Mouse (Mus musculus) embryonic facial prominence, embryonic 12.5 days (tissue): ENCODE measurements around the gene Uqcr10. TPM values are rescaled to one million over a fixed set of nuclear protein-coding genes. Genes with fewer than 3 reads are reported as not detected.

Source experiments
- ATAC-seq: fragments of 200-750 bp; cut with Nextera tagmentation; 2 replicates; pipeline ENCODE4 v1.8.0; 2017; ENCODE audit not compliant: insufficient number of reproducible peaks, insufficient read depth, low FRiP score, low TSS enrichment
- H3K27ac ChIP-seq: fragments of 300-500 bp; sonication (generic); 2 replicates; pipeline ENCODE4 v1.5.1; 2016; ENCODE audit warnings: mild to moderate bottlenecking
- H3K27me3 ChIP-seq: fragments of 300-500 bp; sonication (generic); 2 replicates; pipeline ENCODE4 v1.6.1; 2016; ENCODE audit warnings: mild to moderate bottlenecking, moderate library complexity
- H3K36me3 ChIP-seq: fragments of 300-500 bp; sonication (generic); 2 replicates; pipeline ENCODE4 v1.6.1; 2016; ENCODE audit warnings: mild to moderate bottlenecking
- H3K4me1 ChIP-seq: fragments of 300-500 bp; sonication (generic); 2 replicates; pipeline ENCODE4 v1.6.1; 2016
- H3K4me2 ChIP-seq: fragments of 300-500 bp; sonication (generic); replicated peaks from 2 replicates; pipeline ENCODE4 v1.6.1; 2016; ENCODE audit warnings: mild to moderate bottlenecking, moderate library complexity
- H3K4me3 ChIP-seq: fragments of 300-500 bp; sonication (generic); 2 replicates; pipeline ENCODE4 v1.5.1; 2016; ENCODE audit warnings: mild to moderate bottlenecking
- H3K9ac ChIP-seq: fragments of 300-500 bp; sonication (generic); 2 replicates; pipeline ENCODE4 v1.6.1; 2016; ENCODE audit warnings: mild to moderate bottlenecking, moderate library complexity
- H3K9me3 ChIP-seq: fragments of 300-500 bp; sonication (generic); 2 replicates; pipeline ENCODE4 v1.6.1; 2016; ENCODE audit warnings: mild to moderate bottlenecking, moderate library complexity
- WGBS: fragments of 180-500 bp; shearing (Covaris S2); methylation state at CpG from one replicate; pipeline ENCODE4 v1.1.7; 2016; 5-methylcytosine and 5-hydroxymethylcytosine counted together
- polyA plus RNA-seq: library from polyadenylated mRNA; unstranded; fragments of >200 nt; fragmentation: Nextera tagmentation; extraction: Ambion mirVana; gene quantifications from 2 replicates; pipeline ENCODE4 v1.2.1, GENCODE M21; 2016

The Uqcr10 gene
- polyA plus RNA-seq, 1 experiment from 2014 or later = 641 TPM

GRCm38 (mm10) chr11:4731781-4732180, 27.6 kb upstream of the Uqcr10 start:
- 50% methylated on average over 7 of the region's 7 CpGs for WGBS
- Histone ChIP-seq H3K4me3 (no peak overlapping the region), H3K27ac (no peak overlapping the region), H3K36me3 (0 out of 2 replicates have a peak, but pooled peaks cover 3% of the 10 kb centered on the region), H3K9me3 (no peaks in the 10 kb centered on the region), H3K4me2 (no peak overlapping the region), H3K4me1 (peaks cover 8% of the 10 kb centered on the region; the same call in 1 of the 2 replicates), H3K27me3 (no peaks in the 10 kb centered on the region), H3K9ac (no peak overlapping the region)
- ATAC-seq = no peak

- Histone ChIP-seq H3K27ac (no peak overlapping the region), H3K9ac (no peak overlapping the region), H3K9me3 (no peaks in the 10 kb centered on the region), H3K36me3 (peaks cover 9% of the 10 kb centered on the region; the same call in 1 of the 2 replicates), H3K27me3 (no peaks in the 10 kb centered on the region), H3K4me3 (no peak overlapping the region), H3K4me1 (peaks cover 8% of the 10 kb centered on the region; the same call in 1 of the 2 replicates), H3K4me2 (no peak overlapping the region)
- 72% methylated on average over 5 of the region's 5 CpGs for WGBS
- no peak for ATAC-seq
Observed at GRCm38 (mm10) chr11:4730913-4731312, 26.8 kb upstream of the Uqcr10 start.

GRCm38 (mm10) chr11:4730096-4730495, 26.0 kb upstream of the Uqcr10 start:
- H3K27me3 ChIP-seq = no peaks in the 10 kb centered on the region
- H3K9me3 ChIP-seq = no peaks in the 10 kb centered on the region
- H3K4me2 ChIP-seq = no peak overlapping the region
- 74% methylated on average over 6 of the region's 6 CpGs for WGBS
- H3K9ac ChIP-seq = no peak overlapping the region
- peaks cover 8% of the 10 kb centered on the region; the same call in 1 of the 2 replicates for H3K4me1 ChIP-seq
- no peak overlapping the region for H3K4me3 ChIP-seq
- no peak overlapping the region for H3K27ac ChIP-seq
- H3K36me3 ChIP-seq = peaks cover 9% of the 10 kb centered on the region; the same call in 1 of the 2 replicates
- no peak for ATAC-seq

- H3K4me2 ChIP-seq = no peak overlapping the region
- no peaks in the 10 kb centered on the region for H3K27me3 ChIP-seq
- ATAC-seq = no peak
- H3K27ac ChIP-seq = no peak overlapping the region
- H3K9me3 ChIP-seq = no peaks in the 10 kb centered on the region
- H3K4me3 ChIP-seq = no peak overlapping the region
- no peak overlapping the region for H3K9ac ChIP-seq
- WGBS = 65% methylated on average over 12 of the region's 12 CpGs
- H3K4me1 ChIP-seq = peaks cover 8% of the 10 kb centered on the region; the same call in 1 of the 2 replicates
- H3K36me3 ChIP-seq = peaks cover 14% of the 10 kb centered on the region
Observed at GRCm38 (mm10) chr11:4729603-4730002, 25.5 kb upstream of the Uqcr10 start.

GRCm38 (mm10) chr11:4721728-4722127, 17.6 kb upstream of the Uqcr10 start:
- no peak for ATAC-seq
- Histone ChIP-seq H3K4me2 (no peak overlapping the region), H3K9me3 (no peaks in the 10 kb centered on the region), H3K27me3 (no peaks in the 10 kb centered on the region), H3K36me3 (peaks cover 33% of the 10 kb centered on the region), H3K4me1 (0 out of 2 replicates have a peak, but pooled peaks cover 8% of the 10 kb centered on the region), H3K4me3 (no peak overlapping the region), H3K27ac (no peak overlapping the region), H3K9ac (no peak overlapping the region)
- 85% methylated on average over 8 of the region's 8 CpGs for WGBS

DNA sequence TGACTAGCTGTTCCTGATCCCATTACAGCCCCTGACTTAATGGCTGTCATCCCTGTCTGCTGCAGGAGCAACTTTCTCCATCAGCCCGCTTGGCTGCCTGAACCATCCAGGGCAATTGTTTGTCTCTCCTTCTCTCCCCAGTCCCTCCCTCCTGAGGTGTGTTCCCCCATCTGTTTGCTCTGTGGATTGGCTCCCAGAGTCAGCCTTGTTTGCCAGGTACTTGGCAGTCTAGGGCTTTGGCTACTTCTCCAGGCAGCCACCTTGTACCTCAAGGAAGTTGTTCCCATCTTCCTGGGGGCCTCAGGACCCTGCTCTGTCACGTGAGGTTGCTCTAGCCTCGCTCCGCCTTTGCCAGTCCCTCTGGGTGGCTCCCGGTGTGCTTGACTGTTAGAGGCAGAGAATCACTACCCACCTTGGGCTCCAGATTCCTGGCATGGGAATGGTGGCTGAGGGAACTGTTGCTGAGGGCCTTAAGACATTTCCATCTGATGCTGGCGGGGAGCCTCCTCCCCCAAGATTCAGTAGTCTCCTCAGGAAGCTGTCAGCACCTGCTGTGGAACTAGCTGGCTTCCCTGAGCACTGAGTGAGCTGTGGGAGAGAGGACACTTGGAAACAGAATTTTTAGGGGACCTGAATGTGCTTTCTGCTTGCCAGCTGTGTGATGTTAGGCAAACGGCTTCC, 16.9 kb upstream of the Uqcr10 start:
- ATAC-seq = no peak
- no peak overlapping the region for H3K9ac ChIP-seq
- 54% methylated on average over 7 of the region's 7 CpGs for WGBS
- no peak overlapping the region for H3K4me2 ChIP-seq
- 0 out of 2 replicates have a peak, but pooled peaks cover 8% of the 10 kb centered on the region for H3K4me1 ChIP-seq
- no peaks in the 10 kb centered on the region for H3K27me3 ChIP-seq
- no peak overlapping the region for H3K27ac ChIP-seq
- no peak overlapping the region for H3K4me3 ChIP-seq
- H3K36me3 ChIP-seq = peaks cover 26% of the 10 kb centered on the region
- H3K9me3 ChIP-seq = no peaks in the 10 kb centered on the region

DNA sequence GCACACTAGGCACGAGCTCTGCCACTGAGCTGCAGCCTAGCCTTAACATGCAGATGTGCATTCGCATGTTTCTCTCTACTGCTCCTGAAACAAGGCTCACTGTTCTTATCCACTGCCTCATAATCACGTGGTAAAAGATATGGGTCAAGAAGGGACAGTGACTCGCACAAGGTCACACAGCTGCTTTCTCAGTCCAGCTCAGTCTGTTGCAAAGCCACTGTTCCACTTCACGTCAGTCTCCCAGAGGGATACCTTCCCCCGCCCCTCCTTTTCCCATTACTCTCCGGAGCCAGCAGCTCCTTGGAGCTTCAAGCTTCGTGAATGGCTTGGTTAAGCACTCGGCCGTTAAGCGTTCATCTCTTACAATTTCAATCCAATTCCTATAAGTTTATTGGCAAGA, 16.3 kb upstream of the Uqcr10 start:
- no peak for ATAC-seq
- H3K36me3 ChIP-seq = peaks cover 26% of the 10 kb centered on the region
- no peaks in the 10 kb centered on the region for H3K27me3 ChIP-seq
- 70% methylated on average over 11 of the region's 11 CpGs for WGBS
- H3K9ac ChIP-seq = no peak overlapping the region
- H3K9me3 ChIP-seq = no peaks in the 10 kb centered on the region
- H3K27ac ChIP-seq = no peak overlapping the region
- H3K4me1 ChIP-seq = 0 out of 2 replicates have a peak, but pooled peaks cover 8% of the 10 kb centered on the region
- H3K4me2 ChIP-seq = no peak overlapping the region
- H3K4me3 ChIP-seq = no peak overlapping the region

GRCm38 (mm10) chr11:4719961-4720360, 15.8 kb upstream of the Uqcr10 start:
- Histone ChIP-seq H3K9ac (no peak overlapping the region), H3K4me1 (0 out of 2 replicates have a peak, but pooled peaks cover 8% of the 10 kb centered on the region), H3K4me3 (no peak overlapping the region), H3K27me3 (no peaks in the 10 kb centered on the region), H3K4me2 (no peak overlapping the region), H3K36me3 (peaks cover 25% of the 10 kb centered on the region), H3K9me3 (no peaks in the 10 kb centered on the region), H3K27ac (no peak overlapping the region)
- ATAC-seq = no peak
- 94% methylated on average over 9 of the region's 9 CpGs for WGBS

DNA sequence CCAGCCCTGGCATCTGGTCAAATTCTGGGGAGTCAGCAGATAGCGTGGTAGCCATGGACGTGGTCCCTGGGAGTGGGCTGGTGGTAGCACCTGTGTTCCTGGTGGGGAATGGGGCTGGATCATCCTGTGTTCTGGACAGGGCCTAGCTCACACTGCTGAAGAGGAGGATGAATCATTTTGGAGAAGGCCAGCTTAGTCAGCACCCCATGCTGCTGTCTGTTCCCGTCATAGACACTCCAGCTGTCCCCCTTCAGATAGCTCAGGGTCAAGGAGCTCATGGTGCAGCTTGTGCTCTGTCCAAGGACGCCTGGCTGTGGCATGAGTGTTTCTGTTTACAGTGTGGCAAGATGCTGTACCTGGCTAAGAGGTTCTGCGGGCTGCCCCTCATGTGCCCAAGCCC, 14.4 kb upstream of the Uqcr10 start:
- Histone ChIP-seq H3K4me3 (no peak overlapping the region), H3K27me3 (no peaks in the 10 kb centered on the region), H3K9ac (no peak overlapping the region), H3K9me3 (no peaks in the 10 kb centered on the region), H3K27ac (no peak overlapping the region), H3K4me2 (no peak overlapping the region), H3K36me3 (peaks cover 11% of the 10 kb centered on the region; the same call in 1 of the 2 replicates), H3K4me1 (0 out of 2 replicates have a peak, but pooled peaks cover 8% of the 10 kb centered on the region)
- 82% methylated on average over 5 of the region's 5 CpGs for WGBS
- ATAC-seq = no peak

- Histone ChIP-seq H3K9ac (no peak overlapping the region), H3K9me3 (no peaks in the 10 kb centered on the region), H3K27me3 (no peaks in the 10 kb centered on the region), H3K4me3 (no peak overlapping the region), H3K4me1 (0 out of 2 replicates have a peak, but pooled peaks cover 8% of the 10 kb centered on the region), H3K27ac (no peak overlapping the region), H3K36me3 (no peaks in the 10 kb centered on the region), H3K4me2 (no peak overlapping the region)
- 89% methylated on average over 5 of the region's 5 CpGs for WGBS
- no peak for ATAC-seq
Observed at GRCm38 (mm10) chr11:4716530-4717236, 12.5 kb upstream of the Uqcr10 start.

GRCm38 (mm10) chr11:4715596-4715995, 11.5 kb upstream of the Uqcr10 start:
- H3K9me3 ChIP-seq = no peaks in the 10 kb centered on the region
- H3K4me2 ChIP-seq = no peak overlapping the region
- H3K36me3 ChIP-seq = no peaks in the 10 kb centered on the region
- H3K9ac ChIP-seq = no peak overlapping the region
- WGBS = 85% methylated on average over 4 of the region's 4 CpGs
- no peak overlapping the region for H3K4me3 ChIP-seq
- H3K4me1 ChIP-seq = 0 out of 2 replicates have a peak, but pooled peaks cover 8% of the 10 kb centered on the region
- H3K27ac ChIP-seq = no peak overlapping the region
- no peaks in the 10 kb centered on the region for H3K27me3 ChIP-seq
- no peak for ATAC-seq

GRCm38 (mm10) chr11:4714727-4715126, 10.6 kb upstream of the Uqcr10 start:
- 0 out of 2 replicates have a peak, but pooled peaks cover 2% of the 10 kb centered on the region for H3K4me1 ChIP-seq
- H3K27ac ChIP-seq = no peak overlapping the region
- no peak overlapping the region for H3K9ac ChIP-seq
- no peaks in the 10 kb centered on the region for H3K27me3 ChIP-seq
- 83% methylated on average over 4 of the region's 4 CpGs for WGBS
- ATAC-seq = no peak
- no peaks in the 10 kb centered on the region for H3K9me3 ChIP-seq
- no peaks in the 10 kb centered on the region for H3K36me3 ChIP-seq
- no peak overlapping the region for H3K4me3 ChIP-seq
- no peak overlapping the region for H3K4me2 ChIP-seq
